Mouse (Mus musculus) urinary bladder, postnatal 14 days (tissue): ENCODE data around the gene Slc25a39.

Experiments used
- DNase-seq: peaks from one replicate; pipeline ENCODE4 v3.0.0; 2021; ENCODE audit warnings: low spot score

The Slc25a39 gene

DNA sequence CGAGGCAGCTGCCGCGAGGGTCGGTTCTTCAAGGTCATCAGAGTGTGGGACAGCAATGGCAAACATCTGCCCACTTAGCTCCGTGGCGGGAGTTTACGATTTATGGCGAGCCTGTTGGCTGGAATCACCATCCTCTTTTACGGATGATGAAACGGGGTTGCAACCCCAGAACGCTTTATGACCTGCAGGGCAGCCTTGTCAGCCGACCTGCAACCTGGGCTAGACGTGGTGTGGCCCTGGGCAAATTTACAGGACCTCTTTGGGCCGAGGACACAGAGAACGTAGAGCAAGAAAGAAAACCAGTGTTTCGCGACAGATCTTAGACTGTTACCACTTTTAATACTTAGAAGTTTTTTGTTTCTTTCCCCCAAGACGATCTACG, at the start of gene Slc25a39:
Gene Slc25a39 (minus strand): TSS at position 113 of the 382 bp plus-strand sequence.
- DNase-seq = no peak

- DNase-seq = peak; percentile 85
These were observed 48.1 kb upstream of the Slc25a39 start for GRCm38 (mm10) chr11:102455740-102456396.

DNA sequence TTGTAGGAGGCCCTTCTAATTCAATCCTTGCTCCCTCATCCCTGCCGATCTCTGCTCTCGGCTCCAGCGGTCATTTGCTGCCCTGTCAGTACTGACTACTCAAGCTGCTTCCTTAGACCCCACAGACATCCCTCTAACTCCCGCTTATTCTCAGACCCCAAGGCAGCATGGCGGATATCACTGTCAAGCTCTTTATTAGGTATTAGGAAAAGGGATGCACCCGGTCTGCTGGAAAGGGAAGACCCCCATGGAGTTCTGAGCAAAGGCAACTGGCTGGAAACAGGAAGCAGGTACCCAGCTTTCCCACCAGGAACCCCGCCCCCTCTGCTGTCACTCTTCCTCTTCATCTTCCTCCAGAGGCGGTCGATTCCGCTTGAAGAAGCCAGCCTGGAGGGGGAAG, 45.4 kb upstream of the Slc25a39 start:
- no peak for DNase-seq

DNA sequence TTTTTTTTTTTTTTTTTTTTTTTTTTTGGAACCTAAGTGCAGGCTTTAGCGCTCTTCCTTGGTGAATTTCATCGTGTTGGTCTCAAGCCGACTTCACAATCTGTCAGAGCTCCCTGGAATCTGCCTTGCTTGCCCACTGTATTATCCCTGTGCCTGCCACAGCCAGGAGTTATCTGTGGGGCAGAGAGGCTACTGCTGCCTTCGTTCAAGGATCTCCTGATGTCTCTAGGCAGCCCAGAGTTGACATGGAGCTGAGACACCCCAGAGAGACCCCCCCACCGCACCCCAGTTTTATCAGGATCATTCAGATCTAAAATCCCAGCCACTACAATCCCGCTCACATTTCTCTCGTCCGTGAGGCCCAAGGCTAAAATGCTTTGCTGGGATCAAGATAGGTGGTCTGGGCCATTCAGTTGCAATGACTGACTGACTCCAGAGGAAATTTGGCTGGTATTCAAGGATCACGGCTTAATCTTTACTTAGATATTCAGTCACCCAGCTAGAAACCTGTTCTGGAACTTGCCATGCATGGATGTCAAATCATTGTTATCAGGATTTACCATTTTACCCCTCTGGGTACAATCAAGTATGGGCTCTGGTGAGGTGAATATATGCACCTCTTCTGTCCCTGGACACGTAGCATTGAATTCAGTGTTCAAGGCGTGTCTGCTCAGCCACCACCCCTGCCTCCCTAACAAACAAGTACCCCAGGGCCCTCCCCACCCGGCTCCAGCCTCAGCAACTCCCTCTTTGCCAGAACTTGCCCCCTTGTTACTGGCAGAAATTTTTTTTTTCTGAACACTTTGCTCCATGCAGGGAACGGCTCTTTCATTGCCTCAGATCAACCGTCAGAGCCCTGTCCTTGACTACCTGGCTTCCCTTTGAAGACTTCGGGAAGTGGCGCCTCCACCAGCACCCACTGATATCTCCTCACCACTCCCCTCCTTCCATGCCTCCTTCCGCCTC, 41.6 kb upstream of the Slc25a39 start:
- DNase-seq = no peak

- no peak for DNase-seq
These were observed 40.6 kb upstream of the Slc25a39 start for GRCm38 (mm10) chr11:102448327-102448726.

DNA sequence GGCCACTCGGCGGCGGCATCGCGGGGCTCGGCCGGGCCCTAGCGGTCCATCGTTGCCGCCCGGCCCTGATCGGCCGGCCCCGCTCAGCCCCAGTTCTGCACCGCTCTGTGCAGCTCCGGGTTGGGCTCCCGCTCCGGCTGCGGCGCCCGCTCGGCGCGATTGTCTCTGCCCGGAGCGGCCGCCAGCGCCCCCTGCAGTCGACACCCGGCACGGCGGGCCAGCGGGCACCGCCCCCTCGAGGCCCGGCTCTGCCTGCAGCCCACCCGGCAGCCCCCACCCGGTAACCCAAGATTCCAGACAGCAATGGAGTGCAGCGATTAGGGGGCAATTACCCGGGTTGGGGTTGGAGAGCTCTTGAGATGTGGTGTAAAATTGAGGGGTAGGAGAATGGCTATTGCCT, 39.8 kb upstream of the Slc25a39 start, which contains the start of gene Fam171a2:
Gene Fam171a2 (minus strand): TSS at position 186 of the 400 bp plus-strand sequence.
- DNase-seq = peak; percentile 82

DNA sequence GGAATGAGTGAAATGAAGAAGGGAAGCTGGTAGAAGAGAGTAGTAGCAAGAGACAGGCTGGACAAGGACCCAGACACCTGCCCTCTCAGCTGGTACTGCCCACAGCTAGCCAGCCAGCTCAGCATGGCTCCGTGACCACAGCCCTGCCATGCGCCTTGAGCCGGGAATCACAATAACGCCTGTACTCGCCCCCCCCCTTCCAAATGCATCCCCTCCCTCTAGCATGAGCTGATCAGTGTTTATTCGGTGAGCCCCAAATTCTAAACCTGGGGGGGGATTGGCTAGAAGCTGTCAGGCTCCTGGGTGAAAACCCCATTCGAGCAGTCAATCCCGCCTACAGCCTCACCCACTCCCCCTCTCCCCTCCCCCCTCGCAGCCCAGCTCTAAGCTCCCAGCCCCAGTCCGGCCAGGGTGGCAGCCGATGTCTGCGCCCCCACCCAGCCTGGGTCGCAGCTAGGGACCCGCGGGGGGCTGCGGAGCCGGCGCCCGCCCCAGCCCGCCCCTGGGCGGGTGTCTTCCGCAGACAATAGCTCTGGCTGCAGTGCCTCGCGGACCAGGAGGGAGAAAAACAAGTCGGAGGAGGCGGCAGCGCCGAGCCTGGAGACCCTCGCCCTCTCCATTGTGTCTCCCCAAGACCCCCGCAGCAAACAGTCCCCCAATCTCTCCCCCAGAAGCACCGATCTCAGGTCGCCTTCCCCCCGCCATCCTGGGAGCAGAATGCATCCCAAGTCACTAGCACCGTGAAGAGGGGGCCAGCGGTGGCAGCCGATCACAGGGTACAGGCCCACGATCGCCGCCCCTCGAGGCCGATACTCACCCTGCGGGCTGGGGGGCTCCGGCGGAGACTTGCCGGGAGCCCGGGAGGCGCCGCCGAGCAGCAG, 39.1 kb upstream of the Slc25a39 start:
- no peak for DNase-seq

GRCm38 (mm10) chr11:102445891-102446361, 38.2 kb upstream of the Slc25a39 start:
- no peak for DNase-seq

GRCm38 (mm10) chr11:102445264-102445890, 37.6 kb upstream of the Slc25a39 start:
- DNase-seq = peak; percentile 63

GRCm38 (mm10) chr11:102444781-102445180, 37.0 kb upstream of the Slc25a39 start:
- DNase-seq = no peak

DNA sequence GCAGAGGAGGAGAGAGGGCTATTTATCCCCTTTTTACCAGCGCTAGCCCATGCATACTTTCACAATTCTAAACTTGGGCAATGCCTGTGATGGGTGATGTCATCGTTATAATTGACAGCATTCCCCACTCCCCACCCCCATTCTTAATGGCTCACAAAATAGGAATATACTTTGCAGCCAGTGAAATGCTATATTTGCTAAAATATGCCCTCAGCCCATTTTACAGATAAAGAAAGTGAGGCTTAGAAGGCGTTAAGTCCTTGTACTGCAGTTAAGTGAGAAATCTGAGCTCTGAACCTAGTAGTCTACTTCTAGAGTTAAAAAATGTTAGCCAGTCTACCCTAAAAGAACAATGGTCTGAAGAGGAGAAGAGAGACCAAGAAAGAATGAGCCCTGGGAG, 36.6 kb upstream of the Slc25a39 start:
- DNase-seq = no peak

- no peak for DNase-seq
These were observed 36.0 kb upstream of the Slc25a39 start for GRCm38 (mm10) chr11:102443740-102444139.

DNA sequence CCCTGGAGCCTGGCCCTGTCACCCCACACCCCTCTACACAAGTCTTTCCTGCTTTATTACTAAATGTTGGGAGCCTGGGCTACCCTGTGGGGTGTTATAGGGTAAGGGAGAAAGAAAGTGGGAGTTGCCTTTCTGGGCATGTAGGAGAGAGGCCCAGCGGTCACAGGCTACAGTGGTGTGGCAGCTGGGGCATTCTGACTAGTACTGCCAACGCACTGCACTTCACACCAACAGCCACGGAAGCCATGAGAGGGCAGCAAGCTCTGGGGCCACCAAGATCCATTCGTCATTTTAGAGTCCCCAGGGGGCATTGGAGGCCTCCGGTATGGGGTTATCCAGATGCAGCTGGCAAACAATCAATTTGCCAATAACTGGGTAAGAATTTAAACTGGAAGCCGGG, 34.3 kb upstream of the Slc25a39 start:
- DNase-seq = no peak

- no peak for DNase-seq
These were observed 33.7 kb upstream of the Slc25a39 start for GRCm38 (mm10) chr11:102441434-102441833.

GRCm38 (mm10) chr11:102440255-102440654, 32.5 kb upstream of the Slc25a39 start:
- DNase-seq = no peak

DNA sequence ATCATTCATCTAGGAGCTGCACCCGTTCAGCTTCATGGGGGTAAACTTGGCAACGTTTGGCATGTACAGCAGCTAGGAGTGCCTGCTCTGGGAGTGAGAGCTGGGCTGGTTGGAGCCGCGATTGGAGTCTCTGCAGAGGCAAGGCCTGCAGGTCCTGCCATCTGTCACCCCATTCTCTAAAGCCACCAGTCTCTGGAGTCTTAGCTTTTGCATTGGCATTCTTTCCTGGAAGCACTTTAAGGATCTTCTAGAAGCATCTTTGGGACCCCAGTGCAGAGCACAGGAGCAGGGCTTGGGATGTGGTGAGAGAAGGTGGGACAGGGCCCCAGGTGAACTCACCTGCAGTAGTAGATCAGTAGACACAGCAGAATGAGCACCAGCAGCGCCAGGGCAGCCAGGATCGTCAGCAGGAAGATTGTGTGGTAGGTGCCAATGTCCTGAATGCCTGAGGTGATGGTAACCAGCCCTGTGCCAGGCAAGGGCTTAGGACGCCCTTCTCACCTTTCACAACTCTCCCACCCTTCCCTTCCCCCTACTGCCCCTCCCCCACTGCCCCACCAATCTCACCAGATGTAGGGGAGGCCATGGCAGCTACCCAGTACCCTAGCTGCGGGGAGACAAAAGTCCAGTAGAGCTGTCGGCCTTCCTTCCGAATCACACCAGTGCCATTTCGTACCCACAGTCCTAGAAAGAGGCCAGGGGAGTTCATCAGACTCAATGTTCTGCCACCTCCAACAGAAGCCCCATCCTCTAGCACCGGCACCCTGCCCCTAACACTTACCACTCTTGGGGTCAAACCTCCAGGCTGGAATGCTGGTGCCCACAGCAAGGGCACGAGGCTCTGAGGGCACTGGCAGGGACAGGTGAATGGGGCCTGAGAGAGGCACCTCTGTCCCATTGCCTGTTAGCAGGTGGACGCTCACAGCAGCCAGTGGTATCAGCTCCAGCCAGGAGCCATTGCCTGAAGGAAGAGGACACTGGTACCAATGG, 31.6 kb upstream of the Slc25a39 start:
- no peak for DNase-seq

DNA sequence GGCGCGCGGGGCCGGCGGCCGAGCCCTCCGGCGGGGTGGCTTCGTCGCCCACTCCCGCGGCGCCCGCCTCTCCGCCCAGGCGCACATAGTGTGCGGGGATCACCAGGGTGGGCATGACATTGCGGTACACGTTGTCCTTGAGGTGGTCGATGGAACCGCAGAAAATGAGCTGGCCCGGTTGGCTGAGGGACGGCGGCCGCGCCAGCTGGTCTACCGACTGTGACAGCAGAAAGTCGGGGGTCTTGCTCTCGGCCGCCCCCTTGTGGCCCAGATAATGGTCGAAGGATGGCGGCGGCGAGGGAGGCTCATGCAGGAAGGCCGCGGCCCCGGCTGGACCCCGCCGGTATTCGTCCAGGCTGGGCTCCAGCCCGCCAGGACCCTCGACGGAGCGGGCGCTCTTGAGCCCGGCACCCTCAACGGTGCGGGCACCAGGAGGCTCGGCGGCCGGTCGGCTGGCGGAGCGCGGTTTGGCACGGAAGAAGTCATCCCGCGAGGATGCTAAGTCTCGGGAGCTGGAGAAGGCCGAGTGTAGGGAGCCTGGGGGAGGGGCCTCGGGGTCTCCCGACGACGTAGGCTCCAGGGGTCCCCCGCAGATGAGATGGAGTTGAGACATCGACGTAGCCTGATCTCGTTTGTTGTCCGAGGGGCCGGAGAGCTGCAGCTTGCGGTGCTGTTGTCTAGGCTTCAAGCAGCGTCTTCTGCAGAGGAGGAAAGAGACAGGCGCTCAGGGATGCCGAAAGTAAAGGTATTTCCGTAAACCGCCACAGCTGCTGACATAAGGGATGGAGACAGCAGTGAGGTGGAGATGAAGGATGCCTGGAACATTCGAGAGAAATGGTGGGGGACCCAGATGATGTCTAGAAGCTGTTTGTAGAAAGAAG, 30.7 kb upstream of the Slc25a39 start:
- DNase-seq = peak; percentile 86

DNA sequence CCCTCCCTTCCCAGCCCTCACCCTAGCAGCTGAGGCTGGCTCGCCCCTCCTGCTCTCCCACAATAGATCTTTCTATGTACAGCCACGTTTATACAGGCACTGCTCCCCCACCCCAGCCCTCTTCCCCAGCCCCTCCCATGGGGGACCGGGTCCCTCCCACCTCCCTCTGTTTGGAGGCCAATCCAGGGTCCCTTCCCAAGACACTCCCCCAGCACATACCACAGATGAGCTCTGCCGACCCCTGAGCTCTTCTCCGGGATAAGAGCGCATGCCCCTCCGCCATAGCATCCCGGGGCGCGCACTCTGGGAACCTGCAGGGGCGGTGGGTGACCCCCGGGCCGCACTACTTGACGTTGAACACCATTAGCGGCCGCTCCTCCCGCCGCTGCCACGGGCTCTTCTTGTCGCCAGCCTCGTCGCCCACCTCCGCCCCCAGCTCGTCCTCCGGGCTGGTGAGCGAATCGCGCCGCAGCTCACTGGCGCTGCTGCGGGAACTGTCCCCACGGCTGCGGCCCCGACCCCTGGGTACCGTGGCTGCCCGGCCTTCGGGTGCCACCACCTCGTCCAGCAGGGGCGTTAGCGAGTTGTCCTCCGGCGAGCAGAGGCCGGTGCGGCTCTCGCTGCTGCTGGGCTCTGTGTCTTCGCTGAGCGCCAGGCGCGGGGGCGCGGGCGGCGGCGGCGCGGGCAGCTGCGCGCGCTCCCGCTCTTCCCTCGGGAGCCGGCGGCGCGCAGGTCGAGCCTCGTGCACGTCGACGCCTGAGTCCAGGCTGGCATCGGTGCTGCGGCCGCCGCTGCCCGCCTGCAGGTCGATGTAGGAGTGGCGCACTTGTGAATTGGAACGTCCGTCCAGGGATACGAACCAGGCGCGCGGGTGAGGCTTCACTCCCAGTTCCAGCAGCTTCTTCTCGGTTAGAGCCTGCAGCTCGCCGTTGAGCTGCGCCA, 29.6 kb upstream of the Slc25a39 start:
- peak; percentile 68 for DNase-seq
